ENCODE assay signal across 22 mouse cellular contexts in genomic region chr15:80306146-80306545, GRCm38 (mm10). TPM values are rescaled to one million over a fixed set of nuclear protein-coding genes. Genes with fewer than 3 reads are reported as not detected.
DNase-seq lines count a peak whose midpoint lies in the region; ATAC-seq and TF ChIP-seq lines count a peak whose summit lies in the region.
"Had no signal": no experiment of that assay in that cellular context is flagged by ENCODE, and none has a peak within 500 bp of the region (broad histone marks: within the 10 kb centered on the region; RNA-seq: fewer than 3 reads in every experiment).

No protein-coding gene starts in this region.

- H3K27me3 ChIP-seq in heart, embryonic 15.5 days: peaks cover 17% of the 10 kb centered on the region
- peaks cover 31% of the 10 kb centered on the region for H3K27me3 ChIP-seq in heart, embryonic 12.5 days (replicated peaks)
- no peaks in the 10 kb centered on the region for H3K27me3 ChIP-seq in kidney, postnatal 0 days (ENCODE audit: insufficient read depth, low read length)
- H3K27me3 ChIP-seq: hindbrain, embryonic 12.5 days had no signal

- intact Hi-C loops in left cerebral cortex, postnatal 14 days (cut with DNase I): no loop called here

- no peaks in the 10 kb centered on the region for H3K9me3 ChIP-seq in heart, embryonic 15.5 days (replicated peaks)
- no peaks in the 10 kb centered on the region for H3K9me3 ChIP-seq in heart, embryonic 12.5 days (replicated peaks)
- no peaks in the 10 kb centered on the region for H3K9me3 ChIP-seq in kidney, postnatal 0 days (replicated peaks; ENCODE audit: low read length)
- H3K9me3 ChIP-seq: embryonic facial prominence, embryonic 10.5 days; heart, embryonic 13.5 days; hindbrain, embryonic 12.5 days had no signal

- no peak for TF ChIP-seq CTCF in kidney, postnatal 0 days (IDR thresholded peaks at IDR 0.05; ENCODE audit: low read depth)

- peak; percentile 61; the same call in 1 of the 2 replicates for ATAC-seq in heart, embryonic 15.5 days (replicated peaks; ENCODE audit: insufficient number of reproducible peaks, insufficient read depth, low FRiP score, low read depth)
- no peak for ATAC-seq in heart, embryonic 12.5 days (ENCODE audit: insufficient number of reproducible peaks, low FRiP score)
- ATAC-seq in kidney, postnatal 0 days (replicated peaks; ENCODE audit: low FRiP score, low read depth): no peak
- ATAC-seq: forebrain, embryonic 14.5 days; hindbrain, embryonic 16.5 days; inflammation-experienced regulatory T-cells, adult 6 months had no signal

- peak; percentile 73 for DNase-seq in cerebellum, adult 9-10 months
- no peak for DNase-seq in cerebellum, adult 11 months
- peak; percentile 27 for DNase-seq in kidney, postnatal 0 days (ENCODE audit: low spot score)
- DNase-seq in kidney, adult 11 months: no peak
- DNase-seq in brain, adult 2 months (ENCODE audit: low read depth, low spot score): peak; percentile 82
- no peak for DNase-seq in left cerebral cortex, postnatal 14 days (ENCODE audit: low spot score in 2 of 2)
- DNase-seq: adrenal gland, adult 2 months; adrenal gland, postnatal 25 days; gastrocnemius, adult 2 months; gastrocnemius, postnatal 25 days; heart, postnatal 10 days; heart, postnatal 4 days; kidney, adult 8-10 months had no signal

- no peak overlapping the region for H3K4me3 ChIP-seq in heart, embryonic 15.5 days
- H3K4me3 ChIP-seq in heart, embryonic 12.5 days: no peak overlapping the region
- no peak overlapping the region for H3K4me3 ChIP-seq in kidney, postnatal 0 days (replicated peaks; ENCODE audit: low read depth, low read length)
- H3K4me3 ChIP-seq: embryonic facial prominence, embryonic 10.5 days; gastrocnemius, adult 2 months; heart, embryonic 13.5 days; hindbrain, embryonic 12.5 days had no signal

- H3K36me3 ChIP-seq in heart, embryonic 15.5 days: no peaks in the 10 kb centered on the region
- H3K36me3 ChIP-seq in heart, embryonic 12.5 days: no peaks in the 10 kb centered on the region
- H3K36me3 ChIP-seq in kidney, postnatal 0 days (ENCODE audit: insufficient read depth, low read length): no peaks in the 10 kb centered on the region
- H3K36me3 ChIP-seq: embryonic facial prominence, embryonic 10.5 days; heart, embryonic 13.5 days; hindbrain, embryonic 12.5 days had no signal

- H3K27ac ChIP-seq in heart, embryonic 15.5 days: no peak overlapping the region
- no peak overlapping the region for H3K27ac ChIP-seq in heart, embryonic 12.5 days (ENCODE audit: poor library complexity, severe bottlenecking)
- no peak overlapping the region for H3K27ac ChIP-seq in kidney, postnatal 0 days
- H3K27ac ChIP-seq: embryonic facial prominence, embryonic 10.5 days; gastrocnemius, adult 2 months; heart, embryonic 13.5 days; hindbrain, embryonic 12.5 days had no signal

- H3K4me2 ChIP-seq in heart, embryonic 15.5 days: no peak overlapping the region
- H3K4me2 ChIP-seq in heart, embryonic 12.5 days: no peak overlapping the region
- H3K4me2 ChIP-seq in kidney, postnatal 0 days (ENCODE audit: low read length): no peak overlapping the region
- H3K4me2 ChIP-seq: heart, embryonic 13.5 days; hindbrain, embryonic 12.5 days had no signal

- H3K9ac ChIP-seq in heart, embryonic 15.5 days: no peak overlapping the region
- no peak overlapping the region for H3K9ac ChIP-seq in heart, embryonic 12.5 days
- no peak overlapping the region for H3K9ac ChIP-seq in kidney, postnatal 0 days (ENCODE audit: low read depth, low read length)
- H3K9ac ChIP-seq: heart, embryonic 13.5 days; hindbrain, embryonic 12.5 days had no signal

- WGBS in heart, embryonic 15.5 days: 34% methylated on average over 8 of the region's 8 CpGs
- WGBS in heart, embryonic 12.5 days: 30% methylated on average over 8 of the region's 8 CpGs
- whole genome bisulfite sequencing in kidney, postnatal 0 days: 22% methylated on average over 8 of the region's 8 CpGs

- H3K4me1 ChIP-seq in heart, embryonic 15.5 days (replicated peaks): no peaks in the 10 kb centered on the region
- H3K4me1 ChIP-seq in heart, embryonic 12.5 days (replicated peaks): no peaks in the 10 kb centered on the region
- H3K4me1 ChIP-seq in kidney, postnatal 0 days (replicated peaks; ENCODE audit: insufficient read depth, low read length): no peaks in the 10 kb centered on the region
- H3K4me1 ChIP-seq: heart, embryonic 13.5 days had no signal

RNA-seq across cellular contexts. Expression of gene Cacna1i, which starts 19.1 kb away (rescaled TPM):
- polyA plus RNA-seq in heart, embryonic 15.5 days (2015; fragmentation: Nextera tagmentation; extraction: Ambion mirVana): not detected in 2 replicates
- not detected in 2 replicates for polyA plus RNA-seq in heart, embryonic 12.5 days (2016; fragmentation: Nextera tagmentation; extraction: Ambion mirVana)
- polyA plus RNA-seq in kidney, postnatal 0 days (2015; fragmentation: Nextera tagmentation; extraction: Ambion mirVana): not detected in 2 replicates
- 100 to 1,000 TPM in 1 of 2 experiments, 10 to 100 TPM in 1; 85.0 to 100 TPM for total RNA-seq in left cerebral cortex, postnatal 14 days (2021)
- total RNA-seq: granulocyte monocyte progenitor cell, adult 5-6 weeks had no signal
- polyA plus RNA-seq: heart, embryonic 13.5 days had no signal

RNA-seq across cellular contexts. Expression of gene Rps19bp1, which starts 42.0 kb away (rescaled TPM):
- polyA plus RNA-seq in heart, embryonic 15.5 days (2015; fragmentation: Nextera tagmentation; extraction: Ambion mirVana): 33.8 and 35.9 TPM in 2 replicates
- polyA plus RNA-seq in heart, embryonic 12.5 days (2016; fragmentation: Nextera tagmentation; extraction: Ambion mirVana): 37.9 and 42.4 TPM in 2 replicates
- polyA plus RNA-seq in kidney, postnatal 0 days (2015; fragmentation: Nextera tagmentation; extraction: Ambion mirVana): 53.5 and 62.7 TPM in 2 replicates
- 10 to 100 TPM; 41.9 to 42.6 TPM for total RNA-seq in left cerebral cortex, postnatal 14 days (2021)

RNA-seq across cellular contexts. Expression of gene Atf4, which starts 51.2 kb away (rescaled TPM):
- 71.5 and 81.8 TPM in 2 replicates for polyA plus RNA-seq in heart, embryonic 15.5 days (2015; fragmentation: Nextera tagmentation; extraction: Ambion mirVana)
- 76.4 and 79.9 TPM in 2 replicates for polyA plus RNA-seq in heart, embryonic 12.5 days (2016; fragmentation: Nextera tagmentation; extraction: Ambion mirVana)
- polyA plus RNA-seq in kidney, postnatal 0 days (2015; fragmentation: Nextera tagmentation; extraction: Ambion mirVana): 116 and 118 TPM in 2 replicates
- total RNA-seq in left cerebral cortex, postnatal 14 days (2021): 10 to 100 TPM; 93.4 TPM

Comparison
In these comparisons a context has a peak if more than half of its experiments do, and no peak if none do; other contexts are left out.
1. DNase-seq: peak in cerebellum, adult 9-10 months (single experiment), kidney, postnatal 0 days (single experiment) and brain, adult 2 months (single experiment); none in cerebellum, adult 11 months (single experiment), kidney, adult 11 months (single experiment) and left cerebral cortex, postnatal 14 days (0 of 2).